Mouse (Mus musculus): ENCODE data around the gene Lgi4. TPM values are rescaled to one million over a fixed set of nuclear protein-coding genes. Genes with fewer than 3 reads are reported as not detected.

Lgi4 gene
- polyA plus RNA-seq, 1 experiment from 2014 or later = 0.35 TPM

- Histone ChIP-seq H3K27me3 (ENCODE audit: control insufficient read depth, insufficient read depth, low read depth, low read length) (no peaks in the 10 kb centered on the region), H3K9me3 (replicated peaks; ENCODE audit: control insufficient read depth, low read length, poor library complexity, severe bottlenecking) (no peaks in the 10 kb centered on the region), H3K36me3 (ENCODE audit: control insufficient read depth, insufficient read depth, low read length) (no peaks in the 10 kb centered on the region), H3K4me1 (ENCODE audit: control insufficient read depth, insufficient read depth, low read length) (no peaks in the 10 kb centered on the region), H3K27ac (ENCODE audit: low read length) (no peak overlapping the region), H3K4me3 (ENCODE audit: low read depth, low read length) (no peak overlapping the region), H3K9ac (ENCODE audit: low read depth, low read length) (no peak overlapping the region), H3K4me2 (ENCODE audit: low read length) (no peak overlapping the region)
- ATAC-seq = no peak
- WGBS = 83% methylated on average over 2 of the region's 2 CpGs
These were observed 28.1 kb downstream of the Lgi4 start for GRCm38 (mm10) chr7:31087262-31087661.

- Histone ChIP-seq H3K4me3 (ENCODE audit: low read depth, low read length) (no peak overlapping the region), H3K27ac (ENCODE audit: low read length) (no peak overlapping the region), H3K36me3 (ENCODE audit: control insufficient read depth, insufficient read depth, low read length) (no peaks in the 10 kb centered on the region), H3K27me3 (ENCODE audit: control insufficient read depth, insufficient read depth, low read depth, low read length) (no peaks in the 10 kb centered on the region), H3K4me2 (ENCODE audit: low read length) (no peak overlapping the region), H3K9ac (ENCODE audit: low read depth, low read length) (no peak overlapping the region), H3K4me1 (ENCODE audit: control insufficient read depth, insufficient read depth, low read length) (no peaks in the 10 kb centered on the region), H3K9me3 (replicated peaks; ENCODE audit: control insufficient read depth, low read length, poor library complexity, severe bottlenecking) (no peaks in the 10 kb centered on the region)
- 55% methylated on average over 3 of the region's 3 CpGs for WGBS
- no peak for ATAC-seq
These were observed 29.1 kb downstream of the Lgi4 start for GRCm38 (mm10) chr7:31088206-31088605.

- no peaks in the 10 kb centered on the region for H3K9me3 ChIP-seq (replicated peaks; ENCODE audit: control insufficient read depth, low read length, poor library complexity, severe bottlenecking)
- no peak overlapping the region for H3K9ac ChIP-seq (ENCODE audit: low read depth, low read length)
- no peak overlapping the region for H3K4me2 ChIP-seq (ENCODE audit: low read length)
- H3K27ac ChIP-seq (ENCODE audit: low read length) = no peak overlapping the region
- 83% methylated on average over 2 of the region's 2 CpGs for WGBS
- ATAC-seq = no peak
- H3K36me3 ChIP-seq (ENCODE audit: control insufficient read depth, insufficient read depth, low read length) = no peaks in the 10 kb centered on the region
- H3K4me3 ChIP-seq (ENCODE audit: low read depth, low read length) = no peak overlapping the region
- no peaks in the 10 kb centered on the region for H3K27me3 ChIP-seq (ENCODE audit: control insufficient read depth, insufficient read depth, low read depth, low read length)
- no peaks in the 10 kb centered on the region for H3K4me1 ChIP-seq (ENCODE audit: control insufficient read depth, insufficient read depth, low read length)
These were observed 30.6 kb downstream of the Lgi4 start for GRCm38 (mm10) chr7:31089721-31090120.

- Histone ChIP-seq H3K27ac (ENCODE audit: low read length) (no peak overlapping the region), H3K9ac (ENCODE audit: low read depth, low read length) (no peak overlapping the region), H3K4me1 (ENCODE audit: control insufficient read depth, insufficient read depth, low read length) (peaks cover 4% of the 10 kb centered on the region; the same call in 1 of the 2 replicates), H3K4me2 (ENCODE audit: low read length) (no peak overlapping the region), H3K27me3 (ENCODE audit: control insufficient read depth, insufficient read depth, low read depth, low read length) (no peaks in the 10 kb centered on the region), H3K36me3 (ENCODE audit: control insufficient read depth, insufficient read depth, low read length) (no peaks in the 10 kb centered on the region), H3K9me3 (replicated peaks; ENCODE audit: control insufficient read depth, low read length, poor library complexity, severe bottlenecking) (no peaks in the 10 kb centered on the region), H3K4me3 (ENCODE audit: low read depth, low read length) (no peak overlapping the region)
- no peak for ATAC-seq
- WGBS = 24% methylated on average over 11 of the region's 12 CpGs
These were observed 35.8 kb downstream of the Lgi4 start for GRCm38 (mm10) chr7:31094774-31095501.

- no peak overlapping the region for H3K4me3 ChIP-seq (ENCODE audit: low read depth, low read length)
- peaks cover 4% of the 10 kb centered on the region; the same call in 1 of the 2 replicates for H3K4me1 ChIP-seq (ENCODE audit: control insufficient read depth, insufficient read depth, low read length)
- no peak overlapping the region for H3K27ac ChIP-seq (ENCODE audit: low read length)
- no peaks in the 10 kb centered on the region for H3K36me3 ChIP-seq (ENCODE audit: control insufficient read depth, insufficient read depth, low read length)
- H3K4me2 ChIP-seq (ENCODE audit: low read length) = no peak overlapping the region
- WGBS = 71% methylated on average over 9 of the region's 9 CpGs
- no peaks in the 10 kb centered on the region for H3K27me3 ChIP-seq (ENCODE audit: control insufficient read depth, insufficient read depth, low read depth, low read length)
- no peak for ATAC-seq
- H3K9ac ChIP-seq (ENCODE audit: low read depth, low read length) = no peak overlapping the region
- H3K9me3 ChIP-seq (replicated peaks; ENCODE audit: control insufficient read depth, low read length, poor library complexity, severe bottlenecking) = no peaks in the 10 kb centered on the region
These were observed 37.9 kb downstream of the Lgi4 start for GRCm38 (mm10) chr7:31096892-31097564.

GRCm38 (mm10) chr7:31097583-31098248 is 38.6 kb downstream of the Lgi4 start:
- no peak overlapping the region for H3K27ac ChIP-seq (ENCODE audit: low read length)
- WGBS = 40% methylated on average over 20 of the region's 20 CpGs
- peak overlapping the region; percentile 46 for H3K4me2 ChIP-seq (ENCODE audit: low read length)
- no peaks in the 10 kb centered on the region for H3K27me3 ChIP-seq (ENCODE audit: control insufficient read depth, insufficient read depth, low read depth, low read length)
- H3K4me3 ChIP-seq (ENCODE audit: low read depth, low read length) = peak overlapping the region; percentile 13; the same call in 1 of the 2 replicates
- peak overlapping the region; percentile 43; the same call in 1 of the 2 replicates for H3K9ac ChIP-seq (ENCODE audit: low read depth, low read length)
- peaks cover 4% of the 10 kb centered on the region; the same call in 1 of the 2 replicates for H3K4me1 ChIP-seq (ENCODE audit: control insufficient read depth, insufficient read depth, low read length)
- ATAC-seq = peak; percentile 94
- H3K9me3 ChIP-seq (replicated peaks; ENCODE audit: control insufficient read depth, low read length, poor library complexity, severe bottlenecking) = no peaks in the 10 kb centered on the region
- H3K36me3 ChIP-seq (ENCODE audit: control insufficient read depth, insufficient read depth, low read length) = no peaks in the 10 kb centered on the region

- 82% methylated on average over 22 of the region's 22 CpGs for WGBS
- no peak overlapping the region for H3K4me3 ChIP-seq (ENCODE audit: low read depth, low read length)
- no peak overlapping the region for H3K27ac ChIP-seq (ENCODE audit: low read length)
- H3K9ac ChIP-seq (ENCODE audit: low read depth, low read length) = no peak overlapping the region
- H3K4me2 ChIP-seq (ENCODE audit: low read length) = no peak overlapping the region
- 0 out of 2 replicates have a peak, but pooled peaks have one; percentile 24 for ATAC-seq
- H3K27me3 ChIP-seq (ENCODE audit: control insufficient read depth, insufficient read depth, low read depth, low read length) = no peaks in the 10 kb centered on the region
- H3K36me3 ChIP-seq (ENCODE audit: control insufficient read depth, insufficient read depth, low read length) = no peaks in the 10 kb centered on the region
- no peaks in the 10 kb centered on the region for H3K9me3 ChIP-seq (replicated peaks; ENCODE audit: control insufficient read depth, low read length, poor library complexity, severe bottlenecking)
- H3K4me1 ChIP-seq (ENCODE audit: control insufficient read depth, insufficient read depth, low read length) = peaks cover 4% of the 10 kb centered on the region; the same call in 1 of the 2 replicates
These were observed 39.8 kb downstream of the Lgi4 start for GRCm38 (mm10) chr7:31098697-31099611.

GRCm38 (mm10) chr7:31099612-31099982 is 40.5 kb downstream of the Lgi4 start:
- peaks cover 4% of the 10 kb centered on the region; the same call in 1 of the 2 replicates for H3K4me1 ChIP-seq (ENCODE audit: control insufficient read depth, insufficient read depth, low read length)
- H3K4me2 ChIP-seq (ENCODE audit: low read length) = no peak overlapping the region
- H3K27ac ChIP-seq (ENCODE audit: low read length) = no peak overlapping the region
- no peak overlapping the region for H3K4me3 ChIP-seq (ENCODE audit: low read depth, low read length)
- no peaks in the 10 kb centered on the region for H3K9me3 ChIP-seq (replicated peaks; ENCODE audit: control insufficient read depth, low read length, poor library complexity, severe bottlenecking)
- WGBS = 89% methylated on average over 6 of the region's 6 CpGs
- no peaks in the 10 kb centered on the region for H3K36me3 ChIP-seq (ENCODE audit: control insufficient read depth, insufficient read depth, low read length)
- no peaks in the 10 kb centered on the region for H3K27me3 ChIP-seq (ENCODE audit: control insufficient read depth, insufficient read depth, low read depth, low read length)
- no peak overlapping the region for H3K9ac ChIP-seq (ENCODE audit: low read depth, low read length)
- ATAC-seq = no peak

Measured in midbrain, embryonic 16.5 days (tissue).